Mouse (Mus musculus) forebrain, embryonic 10.5 days (tissue): Measurements from ENCODE around the gene Efhd1. TPM values are rescaled to one million over a fixed set of nuclear protein-coding genes. Genes with fewer than 3 reads are reported as not detected.

Source experiments
- DNase-seq: peaks from one replicate; pipeline ENCODE4 v3.0.0-alpha.2; 2017; ENCODE audit warnings: low spot score; ENCODE audit errors: extremely low spot score
- H3K27ac ChIP-seq: fragments of 300-500 bp; sonication (generic); 2 replicates; pipeline ENCODE4 v1.5.1; 2016; ENCODE audit warnings: mild to moderate bottlenecking
- H3K27me3 ChIP-seq: fragments of 300-500 bp; sonication (generic); 2 replicates; pipeline ENCODE4 v1.6.1; 2016; ENCODE audit warnings: mild to moderate bottlenecking; ENCODE audit not compliant: poor library complexity, severe bottlenecking
- H3K36me3 ChIP-seq: fragments of 300-500 bp; sonication (generic); replicated peaks from 2 replicates; pipeline ENCODE4 v1.6.1; 2016; ENCODE audit warnings: mild to moderate bottlenecking, moderate library complexity
- H3K4me1 ChIP-seq: fragments of 300-500 bp; sonication (generic); 2 replicates; pipeline ENCODE4 v1.6.1; 2016
- H3K4me3 ChIP-seq: fragments of 300-500 bp; sonication (generic); 2 replicates; pipeline ENCODE4 v1.5.1; 2016; ENCODE audit warnings: mild to moderate bottlenecking, moderate library complexity
- H3K9me3 ChIP-seq: fragments of 300-500 bp; sonication (generic); 2 replicates; pipeline ENCODE4 v1.6.1; 2016; ENCODE audit warnings: mild to moderate bottlenecking, moderate library complexity
- WGBS: fragments of 180-500 bp; shearing (Covaris S2); methylation state at CpG from one replicate; pipeline ENCODE4 v1.1.7; 2016; 5-methylcytosine and 5-hydroxymethylcytosine counted together
- polyA plus RNA-seq: library from polyadenylated mRNA; unstranded; fragments of >200 nt; fragmentation: Nextera tagmentation; extraction: Ambion mirVana; gene quantifications from 2 replicates; pipeline ENCODE4 v1.2.1, GENCODE M21; 2016

Gene Efhd1
- polyA plus RNA-seq, 1 experiment from 2014 or later, result 1.6 TPM

DNA sequence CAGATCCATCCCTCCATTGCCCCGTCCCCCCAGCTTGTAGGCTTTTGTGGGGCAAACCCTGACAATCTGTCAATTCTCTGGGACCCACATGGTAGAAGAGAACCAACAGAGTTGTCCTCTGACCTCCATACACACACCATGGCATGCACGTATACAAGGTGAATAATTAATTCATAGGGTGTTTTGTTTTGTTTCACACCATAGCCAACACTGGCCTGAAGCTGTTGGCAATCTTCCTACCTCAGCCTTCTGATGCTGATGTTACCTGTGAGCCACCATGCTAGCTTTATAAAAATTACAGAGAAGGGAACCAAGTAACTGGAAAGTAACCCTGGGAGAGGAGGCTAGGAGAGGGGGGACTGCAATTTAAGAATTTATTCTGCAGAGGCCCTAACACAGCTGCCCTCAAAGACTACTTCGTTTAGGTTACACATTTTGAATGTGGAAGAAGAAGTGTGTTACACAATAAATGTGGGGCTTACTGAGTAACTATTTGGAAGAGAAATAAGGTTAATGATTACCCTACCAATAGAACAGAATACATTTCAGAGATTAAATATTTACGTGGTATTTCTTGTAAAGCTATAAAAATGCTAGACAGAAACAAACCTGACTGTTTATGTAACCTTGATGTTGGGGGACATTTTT, 30.0 kb downstream of the Efhd1 start:
- Histone ChIP-seq H3K36me3 (no peaks in the 10 kb centered on the region), H3K27me3 (no peaks in the 10 kb centered on the region), H3K27ac (no peak overlapping the region), H3K9me3 (no peaks in the 10 kb centered on the region), H3K4me3 (no peak overlapping the region), H3K4me1 (peaks cover 4% of the 10 kb centered on the region; the same call in 1 of the 2 replicates)
- DNase-seq, result no peak
- WGBS, result 78% methylated on average over 4 of the region's 4 CpGs

DNA sequence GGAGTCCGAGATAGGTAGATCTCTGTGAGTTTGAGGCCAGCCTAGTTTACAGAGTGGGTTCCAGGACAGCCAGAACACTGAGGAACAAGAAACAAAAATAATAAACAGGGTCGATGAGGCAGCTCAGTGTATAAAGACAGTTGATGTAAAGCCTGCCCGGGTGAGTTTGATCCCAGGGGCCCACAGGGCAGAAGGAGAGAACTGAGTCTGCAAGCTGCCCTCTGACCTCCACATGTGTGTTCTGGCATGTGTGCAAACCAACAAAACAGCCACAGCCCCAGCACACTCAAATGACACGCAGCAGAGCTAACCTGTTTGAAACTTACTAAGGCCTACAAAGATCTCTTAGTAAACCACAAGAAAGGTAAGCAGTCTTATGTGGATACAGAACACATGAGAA, 30.8 kb downstream of the Efhd1 start:
- no peak for DNase-seq
- peaks cover 4% of the 10 kb centered on the region; the same call in 1 of the 2 replicates for H3K4me1 ChIP-seq
- 85% methylated on average over 4 of the region's 4 CpGs for WGBS

DNA sequence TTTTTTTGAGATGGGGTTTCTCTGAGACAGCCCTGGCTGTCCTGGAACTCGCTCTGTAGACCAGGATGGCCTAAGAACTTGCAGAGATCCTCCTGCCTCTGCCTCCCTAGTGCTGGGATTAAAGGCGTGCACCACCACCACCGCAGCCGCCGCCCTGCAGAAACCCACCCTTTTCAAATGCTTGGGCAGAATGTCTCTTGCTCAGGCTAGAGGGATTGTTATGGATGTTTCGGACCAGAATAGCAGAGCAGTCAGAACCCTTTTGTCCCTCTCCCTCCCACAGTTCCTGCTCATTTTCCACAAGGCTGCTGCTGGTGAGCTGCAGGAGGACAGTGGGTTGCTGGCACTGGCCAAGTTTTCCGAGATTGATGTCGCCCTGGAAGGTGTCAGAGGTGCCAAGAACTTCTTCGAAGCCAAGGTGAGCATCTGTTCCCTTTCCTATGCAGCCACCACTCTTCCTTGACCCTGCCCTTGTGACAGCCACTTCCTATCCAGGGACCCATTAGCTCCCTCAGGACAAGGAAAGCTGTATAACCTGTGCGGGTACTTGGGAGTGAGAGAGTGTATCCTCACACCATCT, 33.3 kb downstream of the Efhd1 start:
- Histone ChIP-seq H3K9me3 (no peaks in the 10 kb centered on the region), H3K4me3 (no peak overlapping the region), H3K4me1 (peaks cover 3% of the 10 kb centered on the region; the same call in 1 of the 2 replicates), H3K27me3 (no peaks in the 10 kb centered on the region), H3K27ac (no peak overlapping the region), H3K36me3 (no peaks in the 10 kb centered on the region)
- WGBS, result 89% methylated on average over 10 of the region's 10 CpGs
- DNase-seq, result no peak

More for the DNA sequence above, 30.8 kb downstream of the Efhd1 start:
- Histone ChIP-seq H3K9me3 (no peaks in the 10 kb centered on the region), H3K4me3 (no peak overlapping the region), H3K36me3 (no peaks in the 10 kb centered on the region), H3K27ac (no peak overlapping the region), H3K27me3 (no peaks in the 10 kb centered on the region)

DNA sequence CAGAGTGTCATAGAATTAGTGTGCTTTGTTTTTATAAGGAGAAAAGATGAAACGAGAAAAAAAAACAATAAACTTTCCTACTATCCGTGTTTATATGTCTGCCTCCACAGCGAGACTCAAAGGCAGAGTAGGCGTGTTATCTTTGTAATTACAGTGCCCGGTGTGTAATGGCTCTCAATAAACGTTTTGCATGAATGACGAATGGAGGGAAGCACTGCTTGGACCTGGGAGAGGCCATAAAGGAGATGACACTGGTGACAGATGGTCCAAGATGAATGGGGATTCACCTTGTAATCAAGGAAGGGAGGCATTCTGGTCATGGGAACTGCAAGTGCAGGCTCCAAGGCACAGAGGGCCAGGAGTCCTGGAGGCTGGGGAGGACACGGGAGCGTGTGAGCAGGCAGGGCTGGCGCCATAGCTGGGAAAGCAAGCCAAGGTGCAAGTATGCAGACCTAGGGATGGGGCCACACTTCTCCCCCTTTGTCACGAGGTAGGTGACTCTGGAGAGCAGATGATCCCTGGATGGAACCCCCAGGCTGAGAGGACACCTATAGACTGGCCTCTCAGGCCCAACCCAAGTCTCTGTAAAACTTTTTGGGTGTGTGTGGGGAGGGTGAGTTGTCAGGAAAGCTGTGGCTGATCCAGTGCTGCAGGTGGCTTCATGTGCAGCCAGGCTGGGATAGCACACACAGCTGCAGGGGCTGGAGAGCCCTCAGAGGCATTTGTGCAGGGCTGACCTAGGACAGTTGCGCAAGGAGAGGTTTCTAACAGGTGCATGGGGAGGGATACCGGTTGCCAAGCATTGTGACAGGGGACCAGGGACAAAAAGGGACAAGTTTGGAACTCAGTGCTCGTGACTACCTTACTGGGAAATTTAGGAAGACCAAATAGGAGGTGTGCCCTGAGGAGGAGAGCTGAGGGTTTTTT, 36.5 kb downstream of the Efhd1 start:
- 85% methylated on average over 14 of the region's 14 CpGs for WGBS
- Histone ChIP-seq H3K4me1 (no peaks in the 10 kb centered on the region), H3K36me3 (no peaks in the 10 kb centered on the region), H3K27ac (no peak overlapping the region), H3K9me3 (no peaks in the 10 kb centered on the region), H3K27me3 (no peaks in the 10 kb centered on the region), H3K4me3 (no peak overlapping the region)
- DNase-seq, result no peak

DNA sequence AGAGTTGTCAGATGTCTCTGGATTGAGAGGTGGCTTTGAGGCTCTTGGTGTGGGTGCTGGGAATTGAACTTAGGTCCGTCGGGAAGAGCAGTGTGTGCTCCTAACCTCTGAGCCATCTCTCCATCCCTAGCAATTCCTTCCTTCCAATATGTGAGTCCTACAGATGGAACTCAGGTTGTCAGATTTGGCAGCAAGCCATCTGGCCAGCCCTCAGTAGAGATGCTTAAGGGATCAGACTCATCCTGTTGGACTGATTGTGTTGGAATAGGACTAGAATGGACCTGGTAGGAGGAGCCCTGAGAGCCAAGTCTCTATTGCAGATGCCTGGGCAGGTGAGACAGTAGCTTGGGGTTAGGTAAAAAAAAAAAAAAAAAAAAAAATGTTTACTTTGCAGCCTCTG, 37.8 kb downstream of the Efhd1 start:
- DNase-seq, result no peak
- Histone ChIP-seq H3K4me3 (no peak overlapping the region), H3K9me3 (no peaks in the 10 kb centered on the region), H3K27me3 (no peaks in the 10 kb centered on the region), H3K36me3 (no peaks in the 10 kb centered on the region), H3K4me1 (no peaks in the 10 kb centered on the region), H3K27ac (no peak overlapping the region)
- 93% methylated on average over 2 of the region's 2 CpGs for WGBS

DNA sequence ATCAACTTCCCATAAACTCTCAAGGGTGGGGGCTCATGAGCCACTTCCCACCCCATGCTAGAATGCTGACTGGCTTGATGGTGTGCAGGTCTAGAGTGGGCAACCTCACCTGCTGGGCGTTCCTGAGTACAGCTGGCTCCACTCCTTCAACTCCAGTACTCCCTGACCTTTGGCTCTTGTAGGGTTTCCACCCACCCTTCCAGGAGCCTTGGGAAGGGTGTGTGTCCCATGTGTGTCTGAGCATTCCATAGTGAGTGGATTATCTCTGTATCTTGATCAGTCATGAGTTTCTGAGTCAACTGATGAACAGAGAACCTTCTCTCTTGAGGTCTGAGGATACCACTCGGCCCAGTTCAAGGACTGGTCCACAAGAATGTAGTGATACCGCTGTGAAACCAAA, 44.8 kb downstream of the Efhd1 start:
- 95% methylated on average over 3 of the region's 3 CpGs for WGBS
- no peak for DNase-seq
- H3K9me3 ChIP-seq, result no peaks in the 10 kb centered on the region

DNA sequence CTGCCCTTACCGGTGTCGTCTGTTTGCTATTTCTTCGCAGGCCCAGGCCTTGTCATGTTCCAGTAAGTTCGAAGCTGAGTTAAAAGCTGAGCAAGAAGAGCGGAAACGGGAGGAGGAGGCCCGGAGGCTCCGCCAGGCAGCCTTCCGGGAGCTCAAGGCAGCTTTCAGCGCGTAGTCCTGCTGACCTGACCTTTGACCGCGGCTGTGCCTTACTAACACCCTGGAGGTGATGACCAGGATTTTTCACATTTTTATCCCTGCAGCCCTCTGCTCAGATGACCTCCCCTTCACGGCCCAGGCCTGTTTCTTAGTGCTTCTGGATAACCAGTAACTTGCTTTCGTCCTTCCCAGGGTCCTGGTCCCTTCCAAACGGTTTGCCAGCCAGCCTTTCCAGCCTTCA, 45.5 kb downstream of the Efhd1 start:
- WGBS, result 75% methylated on average over 16 of the region's 16 CpGs
- Histone ChIP-seq H3K36me3 (no peaks in the 10 kb centered on the region), H3K9me3 (no peaks in the 10 kb centered on the region), H3K4me1 (no peaks in the 10 kb centered on the region), H3K27ac (no peak overlapping the region), H3K4me3 (no peak overlapping the region), H3K27me3 (no peaks in the 10 kb centered on the region)
- DNase-seq, result no peak

More for the DNA sequence above, 44.8 kb downstream of the Efhd1 start:
- Histone ChIP-seq H3K36me3 (no peaks in the 10 kb centered on the region), H3K4me3 (no peak overlapping the region), H3K4me1 (no peaks in the 10 kb centered on the region), H3K27ac (no peak overlapping the region), H3K27me3 (no peaks in the 10 kb centered on the region)

DNA sequence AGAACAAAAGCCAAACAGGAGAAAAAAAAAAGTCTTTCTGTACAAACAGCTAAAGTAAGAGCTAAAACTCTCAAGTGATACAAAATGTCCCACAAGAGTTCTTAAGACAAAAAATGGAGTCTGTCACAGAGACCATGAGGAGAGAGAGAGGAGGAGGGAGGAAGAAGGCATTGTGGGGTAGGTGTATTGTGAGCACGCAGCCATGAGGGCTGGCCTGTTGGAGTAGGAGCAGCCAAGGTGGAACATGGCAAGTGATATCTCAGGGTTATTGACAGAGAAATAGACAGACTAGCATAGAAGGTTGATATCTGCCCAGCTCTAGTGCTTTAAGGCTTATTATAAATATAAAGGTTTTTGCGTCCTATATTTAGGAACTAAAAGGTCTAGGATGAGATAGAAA, 48.5 kb downstream of the Efhd1 start:
- whole genome bisulfite sequencing, result 95% methylated on average over 2 of the region's 2 CpGs
- Histone ChIP-seq H3K9me3 (no peaks in the 10 kb centered on the region), H3K27me3 (no peaks in the 10 kb centered on the region), H3K4me3 (no peak overlapping the region), H3K4me1 (no peaks in the 10 kb centered on the region), H3K36me3 (no peaks in the 10 kb centered on the region), H3K27ac (no peak overlapping the region)
- DNase-seq, result no peak

DNA sequence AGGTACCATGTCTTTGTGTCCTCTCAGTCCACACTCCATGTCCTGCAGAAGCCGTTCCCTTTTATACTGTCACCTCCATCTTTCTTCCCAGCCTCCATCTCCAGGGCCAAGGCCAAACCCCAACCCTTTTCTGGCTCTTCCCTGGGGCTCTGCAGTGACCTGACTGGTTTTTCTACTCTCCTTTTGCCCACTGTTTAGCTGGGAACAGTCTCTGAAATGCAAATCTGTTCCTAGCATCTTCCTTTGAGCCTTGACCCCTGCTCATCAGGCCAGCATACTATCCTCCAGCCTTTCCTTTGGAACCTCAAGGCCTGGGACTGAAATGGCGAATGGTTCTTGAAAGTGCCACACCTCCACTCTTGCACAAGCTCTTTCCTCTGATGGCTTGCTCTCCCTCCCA, 49.0 kb downstream of the Efhd1 start:
- WGBS, result 86% methylated on average over 2 of the region's 2 CpGs
- Histone ChIP-seq H3K4me1 (no peaks in the 10 kb centered on the region), H3K36me3 (no peaks in the 10 kb centered on the region), H3K27ac (no peak overlapping the region), H3K4me3 (no peak overlapping the region), H3K27me3 (no peaks in the 10 kb centered on the region), H3K9me3 (no peaks in the 10 kb centered on the region)
- DNase-seq, result no peak

DNA sequence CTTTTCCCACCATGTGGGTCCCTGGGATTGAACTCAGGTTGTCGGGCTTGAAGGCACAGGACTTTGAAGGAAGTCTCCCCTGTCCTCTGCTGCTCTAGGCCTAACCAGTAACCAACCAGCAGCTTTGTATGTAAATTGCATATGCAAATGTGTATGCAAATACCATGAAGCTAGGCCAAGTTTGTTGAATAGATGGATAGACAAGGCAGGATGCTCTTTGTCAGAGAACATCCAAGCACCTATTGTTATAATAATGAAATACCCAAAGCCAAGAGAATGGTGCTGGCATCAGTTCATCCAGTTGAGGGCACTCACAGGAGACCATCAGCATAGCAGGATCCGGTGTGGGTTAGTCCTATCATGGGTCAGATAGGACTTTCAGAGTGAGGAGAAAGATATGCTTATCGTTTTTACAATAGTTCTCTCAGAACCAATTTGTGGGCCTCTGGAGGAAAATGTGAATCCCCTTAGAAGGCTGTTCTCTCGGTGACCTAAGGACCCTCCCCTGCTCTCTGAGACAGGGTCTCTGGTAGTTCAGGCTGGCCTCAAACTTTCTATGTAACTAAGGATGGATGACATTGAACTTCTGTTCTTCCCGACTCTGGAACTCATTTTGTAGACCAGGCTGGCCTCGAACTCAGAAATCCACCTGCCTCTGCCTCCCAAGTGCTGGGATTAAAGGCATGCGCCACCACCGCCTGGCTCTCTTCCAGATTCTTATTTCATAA, 49.8 kb downstream of the Efhd1 start:
- Histone ChIP-seq H3K36me3 (no peaks in the 10 kb centered on the region), H3K27ac (no peak overlapping the region), H3K9me3 (peaks cover 6% of the 10 kb centered on the region; the same call in 1 of the 2 replicates), H3K4me1 (no peaks in the 10 kb centered on the region), H3K4me3 (no peak overlapping the region), H3K27me3 (no peaks in the 10 kb centered on the region)
- no peak for DNase-seq
- 90% methylated on average over 8 of the region's 8 CpGs for WGBS

DNA sequence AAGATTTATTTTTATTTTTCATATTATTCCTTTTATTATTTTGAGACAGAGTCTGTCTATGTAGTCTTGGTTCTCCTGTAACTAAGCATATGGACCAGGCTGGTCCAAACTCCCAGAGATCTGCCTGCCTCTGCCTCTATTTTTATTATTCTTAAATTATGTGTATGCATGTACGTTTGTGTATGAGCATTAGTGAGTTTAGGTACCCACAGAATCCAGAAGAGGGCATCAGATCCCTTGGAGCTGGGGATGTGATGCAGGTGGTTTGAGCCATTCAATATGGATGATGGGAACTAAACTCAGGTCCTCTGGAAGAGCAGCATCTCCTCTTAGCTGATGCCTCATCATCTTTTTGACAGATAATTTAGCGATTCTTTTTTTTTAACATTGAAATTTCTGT, 51.3 kb downstream of the Efhd1 start:
- no peak for DNase-seq
- WGBS, result 91% methylated on average over 2 of the region's 2 CpGs
- no peaks in the 10 kb centered on the region for H3K27me3 ChIP-seq
- H3K4me3 ChIP-seq, result no peak overlapping the region
- H3K9me3 ChIP-seq, result peaks cover 20% of the 10 kb centered on the region
- no peaks in the 10 kb centered on the region for H3K4me1 ChIP-seq
- no peaks in the 10 kb centered on the region for H3K36me3 ChIP-seq
- H3K27ac ChIP-seq, result no peak overlapping the region

DNA sequence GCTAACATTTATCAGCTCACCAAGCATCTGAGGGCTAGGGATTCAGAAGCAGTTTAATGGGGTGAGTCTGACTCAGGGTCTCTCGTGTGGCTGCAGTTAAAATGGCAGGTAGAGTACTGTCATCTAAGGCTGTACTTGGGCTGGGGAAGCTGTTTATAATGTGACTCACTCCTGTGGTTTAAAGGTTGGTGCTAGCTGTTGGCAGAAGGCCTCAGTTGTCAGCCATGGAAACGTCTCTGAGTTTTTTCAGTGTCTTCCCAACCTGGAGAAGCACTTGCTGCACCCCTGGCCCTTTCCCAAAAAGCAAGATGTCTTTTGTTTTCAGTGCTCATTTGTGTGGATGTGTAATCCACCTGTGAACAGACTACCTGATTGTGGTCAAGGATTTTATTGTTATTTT, 51.7 kb downstream of the Efhd1 start:
- H3K4me1 ChIP-seq, result no peaks in the 10 kb centered on the region

More for the DNA sequence above, 51.7 kb downstream of the Efhd1 start:
- Histone ChIP-seq H3K27me3 (no peaks in the 10 kb centered on the region), H3K9me3 (peaks cover 24% of the 10 kb centered on the region), H3K27ac (no peak overlapping the region), H3K36me3 (no peaks in the 10 kb centered on the region), H3K4me3 (no peak overlapping the region)
- DNase-seq, result no peak
- 81% methylated on average over 2 of the region's 2 CpGs for WGBS
